Mouse (Mus musculus): ENCODE measurements around the gene Kcnn1.

DNA sequence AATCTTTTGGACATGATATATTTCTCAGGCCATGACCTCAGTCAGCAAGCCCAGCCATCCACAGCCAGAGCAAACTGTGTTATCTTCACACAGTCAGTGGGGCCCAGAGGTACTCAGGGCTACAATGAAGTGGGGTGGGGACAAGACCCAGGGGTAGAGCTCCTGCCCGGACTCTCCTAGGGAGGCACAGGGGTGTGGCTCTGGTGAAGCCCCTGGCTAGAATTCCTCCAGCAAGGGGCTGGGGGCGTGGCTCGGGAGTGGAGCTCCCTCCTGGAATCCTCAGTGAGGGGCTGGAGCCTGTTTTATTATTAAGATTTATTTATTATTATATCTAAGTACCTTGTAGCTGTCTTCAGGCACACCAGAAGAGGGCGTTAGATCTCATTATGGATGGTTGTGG is 13.3 kb upstream of the Kcnn1 start:
- TF ChIP-seq CTCF (IDR thresholded peaks at IDR 0.05; ENCODE audit: extremely low read depth, insufficient read depth, insufficient read length, insufficient replicate concordance): no peak
- TF ChIP-seq POLR2A (IDR thresholded peaks at IDR 0.05; ENCODE audit: low read depth, low read length): no peak
